Mouse (Mus musculus) thymus, postnatal 36 days (tissue): ENCODE measurements around the gene Slc7a8.

Source experiments
- DNase-seq, 2 experiments: peaks; one replicate each; pipeline ENCODE4 v3.0.0; 2022; ENCODE audit warnings: mixed read lengths in 2 of 2

Gene Slc7a8

GRCm38 (mm10) chr14:54687251-54687650, 94.5 kb downstream of the Slc7a8 start:
- no peak for DNase-seq

DNA sequence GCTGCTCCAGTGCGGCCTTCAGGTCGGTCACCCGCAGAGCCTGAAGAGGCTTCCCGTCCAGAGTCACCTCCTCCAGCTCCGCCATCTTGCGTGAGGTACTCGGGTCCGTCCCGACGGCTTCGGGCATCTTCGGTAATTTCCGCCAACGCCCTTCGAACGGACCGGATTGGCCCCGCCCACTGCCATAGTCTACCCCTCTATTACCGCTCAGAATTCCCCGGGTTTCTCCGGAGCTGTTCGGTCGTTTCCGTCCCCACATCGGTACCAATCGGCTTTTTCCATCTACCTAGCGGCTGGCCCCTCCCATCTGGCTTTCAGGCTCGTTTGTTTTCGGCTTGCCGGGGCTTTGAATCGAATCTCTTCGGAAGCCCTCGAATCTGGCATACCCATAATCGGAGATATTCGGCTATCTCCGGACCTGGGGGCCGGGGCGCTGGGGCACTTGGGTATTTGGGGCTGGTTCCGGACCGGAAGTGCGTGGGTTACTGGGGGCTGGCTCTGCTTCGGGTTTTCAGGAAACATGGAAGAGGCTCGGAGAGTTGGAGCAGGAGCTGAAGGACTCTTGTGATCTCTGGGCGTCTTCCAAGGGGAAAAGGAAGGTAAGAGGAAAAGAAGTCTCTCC, 95.1 kb downstream of the Slc7a8 start, which contains the start of gene Acin1:
Gene Acin1, minus strand, starts transcription at position 410 of the 622 bp plus-strand sequence.
- DNase-seq, result peak; percentile 100

DNA sequence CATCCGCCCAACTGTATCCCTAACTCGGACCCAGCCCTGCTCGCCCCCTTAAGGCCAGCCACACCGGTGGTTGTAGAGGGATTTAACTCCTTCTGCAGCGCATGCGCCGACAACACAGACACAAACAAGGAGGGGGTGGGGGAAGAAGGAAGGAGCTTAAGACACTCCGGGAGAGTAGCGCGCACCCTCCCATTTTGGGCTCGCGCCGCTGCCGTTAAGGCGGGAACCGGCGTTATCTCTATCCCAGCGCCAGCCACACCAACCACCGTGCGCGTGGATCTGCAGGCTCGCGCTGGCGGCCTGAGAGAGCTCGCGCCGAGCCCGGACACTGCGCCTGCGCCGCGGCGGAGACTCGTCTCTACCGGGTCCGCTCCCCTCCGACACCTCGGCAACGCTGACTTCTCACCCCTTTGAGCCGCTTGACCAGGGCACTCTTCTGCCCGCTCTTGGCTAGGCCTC, 95.7 kb downstream of the Slc7a8 start, which contains the start of gene 1700123O20Rik:
Gene 1700123O20Rik, plus strand, starts transcription at position 154 of the 459 bp plus-strand sequence.
- DNase-seq, result peak; percentile 83 to 85

GRCm38 (mm10) chr14:54685471-54685870, 96.3 kb downstream of the Slc7a8 start:
- DNase-seq, result no peak

GRCm38 (mm10) chr14:54682396-54682795, 99.3 kb downstream of the Slc7a8 start:
- DNase-seq, result no peak

- no peak for DNase-seq
Observed at GRCm38 (mm10) chr14:54678657-54679304, 103.0 kb downstream of the Slc7a8 start.

GRCm38 (mm10) chr14:54676290-54676689, 105.5 kb downstream of the Slc7a8 start:
- no peak for DNase-seq

GRCm38 (mm10) chr14:54674317-54674716, 107.4 kb downstream of the Slc7a8 start:
- DNase-seq, result no peak
